Comparison of ENCODE assay signal across 20 mouse cellular contexts in genomic region chr6:144075327-144075941, GRCm38 (mm10).
DNase-seq lines count a peak whose midpoint lies in the region; ATAC-seq and TF ChIP-seq lines count a peak whose summit lies in the region.
"Had no signal": no experiment of that assay in that cellular context is flagged by ENCODE, and none has a peak within 500 bp of the region (broad histone marks: within the 10 kb centered on the region; RNA-seq: fewer than 3 reads in every experiment).

No protein-coding gene starts in this region.

- no peak overlapping the region for H3K9ac ChIP-seq in stomach, postnatal 0 days (ENCODE audit: low read length)
- H3K9ac ChIP-seq: forebrain, embryonic 15.5 days; hindbrain, embryonic 15.5 days; liver, embryonic 15.5 days; neural tube, embryonic 15.5 days had no signal

- no peak overlapping the region for H3K4me2 ChIP-seq in stomach, postnatal 0 days (replicated peaks; ENCODE audit: low read depth)
- H3K4me2 ChIP-seq: forebrain, embryonic 15.5 days; hindbrain, embryonic 15.5 days; liver, embryonic 15.5 days; neural tube, embryonic 15.5 days had no signal

- H3K27ac ChIP-seq in stomach, postnatal 0 days (replicated peaks): no peak overlapping the region
- H3K27ac ChIP-seq: forebrain, embryonic 15.5 days; hindbrain, embryonic 15.5 days; liver, embryonic 15.5 days; neural tube, embryonic 15.5 days had no signal

- WGBS in stomach, postnatal 0 days: 57% methylated on average over 12 of the region's 12 CpGs

- 0 out of 2 replicates have a peak, but pooled peaks have one; percentile 9 for ATAC-seq in stomach, postnatal 0 days (ENCODE audit: low FRiP score, low TSS enrichment)
- ATAC-seq: forebrain, embryonic 15.5 days had no signal

- H3K4me1 ChIP-seq in stomach, postnatal 0 days (replicated peaks; ENCODE audit: control insufficient read depth, insufficient read depth): peaks cover 2% of the 10 kb centered on the region; the same call in 1 of the 2 replicates
- H3K4me1 ChIP-seq: hindbrain, embryonic 15.5 days; liver, embryonic 15.5 days; megakaryocyte, embryonic 14.5 days; neural tube, embryonic 15.5 days had no signal

- TF ChIP-seq CTCF in stomach, postnatal 0 days (IDR thresholded peaks at IDR 0.05; ENCODE audit: low read depth): no peak

- no peak for TF ChIP-seq EP300 in stomach, postnatal 0 days (optimal IDR thresholded peaks at IDR 0.05)

- H3K36me3 ChIP-seq in stomach, postnatal 0 days (ENCODE audit: control insufficient read depth, insufficient read depth, low read length): no peaks in the 10 kb centered on the region
- H3K36me3 ChIP-seq: forebrain, embryonic 15.5 days; hindbrain, embryonic 15.5 days; liver, embryonic 15.5 days; neural tube, embryonic 15.5 days had no signal

- H3K9me3 ChIP-seq in stomach, postnatal 0 days (ENCODE audit: control insufficient read depth, low read length): no peaks in the 10 kb centered on the region
- H3K9me3 ChIP-seq: forebrain, embryonic 15.5 days; hindbrain, embryonic 15.5 days; liver, embryonic 15.5 days; megakaryocyte, embryonic 14.5 days; neural tube, embryonic 15.5 days had no signal

- H3K4me3 ChIP-seq in stomach, postnatal 0 days (ENCODE audit: low read depth, low read length): no peak overlapping the region
- H3K4me3 ChIP-seq: forebrain, embryonic 15.5 days; hindbrain, embryonic 15.5 days; liver, embryonic 15.5 days; megakaryocyte, embryonic 14.5 days; neural tube, embryonic 15.5 days had no signal

- DNase-seq in kidney, adult 9 months: peak; percentile 7
- DNase-seq in kidney, adult 8-10 months: no peak
- peak; percentile 10 for DNase-seq in lung, postnatal 36 days
- no peak for DNase-seq in lung, postnatal 25 days (ENCODE audit: low spot score)
- DNase-seq in fibroblast of lung, adult 2 months (ENCODE audit: low read depth): peak; percentile 14
- DNase-seq in stomach, postnatal 0 days (ENCODE audit: low spot score): no peak
- DNase-seq in gastrocnemius, postnatal 25 days: no peak
- no peak for DNase-seq in ovary, adult 18-20 months (ENCODE audit: low spot score)
- DNase-seq: cerebellum, adult 11 months; kidney, adult 11 months; midbrain, embryonic 14.5 days; right cerebral cortex, postnatal 14 days; spleen, adult 18-20 months; thymus, adult 18-20 months; thymus, postnatal 4 days had no signal

- no peaks in the 10 kb centered on the region for H3K27me3 ChIP-seq in stomach, postnatal 0 days (ENCODE audit: control insufficient read depth, insufficient read depth, low read length)
- H3K27me3 ChIP-seq: forebrain, embryonic 15.5 days; hindbrain, embryonic 15.5 days; liver, embryonic 15.5 days; neural tube, embryonic 15.5 days had no signal

Comparison
In these comparisons a context has a peak if more than half of its experiments do, and no peak if none do; other contexts are left out.
1. DNase-seq: peak in kidney, adult 9 months (single experiment), lung, postnatal 36 days (single experiment) and fibroblast of lung, adult 2 months (single experiment); none in kidney, adult 8-10 months (0 of 2), lung, postnatal 25 days (single experiment), stomach, postnatal 0 days (single experiment), gastrocnemius, postnatal 25 days (single experiment) and ovary, adult 18-20 months (single experiment).